Mouse (Mus musculus): ENCODE measurements around the gene Vdac1. TPM values are rescaled to one million over a fixed set of nuclear protein-coding genes. Genes with fewer than 3 reads are reported as not detected.
"Not testable (repeated sequence)": the region's sequence is repeated elsewhere in the genome, so short reads cannot be mapped to it uniquely, and the experiment has no call there.

The Vdac1 gene
- polyA plus RNA-seq, 1 experiment from 2014 or later, result 204 TPM

DNA sequence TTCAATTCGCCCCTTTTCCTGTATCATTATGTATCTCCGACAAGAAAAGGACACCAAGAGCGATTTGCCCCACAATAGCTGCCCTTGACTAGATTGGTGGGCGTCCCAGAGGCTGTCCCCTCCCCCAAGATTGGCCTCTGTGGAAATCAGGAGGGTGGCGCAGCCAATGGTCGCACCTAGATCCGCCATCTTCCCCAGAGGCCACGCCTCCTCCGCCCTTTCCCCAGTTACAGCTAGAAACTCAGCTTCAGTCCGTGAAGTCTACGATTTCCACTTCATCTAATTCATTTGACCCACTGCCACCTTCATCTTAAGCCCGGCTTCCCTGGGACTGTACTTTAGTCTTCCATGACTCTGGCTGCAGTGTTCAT is 14.0 kb upstream of the Vdac1 start:
- H3K27ac ChIP-seq (replicated peaks), result peak overlapping the region; percentile 75

DNA sequence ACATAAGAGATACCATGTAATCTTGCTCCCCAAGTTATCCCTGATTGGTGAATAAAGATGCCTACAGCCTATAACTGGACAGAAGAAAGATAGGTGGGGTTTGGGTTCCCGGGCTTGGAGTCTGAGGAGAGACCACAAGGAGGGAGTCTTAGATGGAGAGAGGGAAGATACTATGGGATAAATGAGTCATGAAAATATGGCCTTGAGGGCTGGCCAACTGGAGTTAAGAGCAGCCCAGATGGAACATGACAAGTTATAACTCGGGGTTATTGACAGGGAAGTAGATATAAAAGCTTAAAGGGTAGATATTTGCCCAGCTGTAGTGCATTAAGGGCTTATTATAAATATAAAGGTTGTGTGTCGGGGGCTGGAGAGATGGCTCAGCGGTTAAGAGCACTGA is 12.5 kb upstream of the Vdac1 start:
- peaks cover 30% of the 10 kb centered on the region for H3K4me1 ChIP-seq
- no peaks in the 10 kb centered on the region for H3K9me3 ChIP-seq
- no peak for DNase-seq (ENCODE audit: low spot score)
- no peak overlapping the region for H3K4me3 ChIP-seq
- WGBS, result 87% methylated on average over 4 of the region's 4 CpGs
- no peaks in the 10 kb centered on the region for H3K36me3 ChIP-seq (replicated peaks)
- no peak overlapping the region for H3K27ac ChIP-seq (replicated peaks)
- H3K27me3 ChIP-seq (replicated peaks; ENCODE audit: low read depth, poor library complexity, severe bottlenecking), result no peaks in the 10 kb centered on the region

More for the DNA sequence above, 14.0 kb upstream of the Vdac1 start:
- H3K4me3 ChIP-seq, result peak overlapping the region; percentile 48
- WGBS, result 3% methylated on average over 12 of the region's 12 CpGs
- H3K4me1 ChIP-seq, result peaks cover 27% of the 10 kb centered on the region
- no peaks in the 10 kb centered on the region for H3K36me3 ChIP-seq (replicated peaks)
- H3K9me3 ChIP-seq, result no peaks in the 10 kb centered on the region
- peak; percentile 79 for DNase-seq (ENCODE audit: low spot score)
- H3K27me3 ChIP-seq (replicated peaks; ENCODE audit: low read depth, poor library complexity, severe bottlenecking), result no peaks in the 10 kb centered on the region

DNA sequence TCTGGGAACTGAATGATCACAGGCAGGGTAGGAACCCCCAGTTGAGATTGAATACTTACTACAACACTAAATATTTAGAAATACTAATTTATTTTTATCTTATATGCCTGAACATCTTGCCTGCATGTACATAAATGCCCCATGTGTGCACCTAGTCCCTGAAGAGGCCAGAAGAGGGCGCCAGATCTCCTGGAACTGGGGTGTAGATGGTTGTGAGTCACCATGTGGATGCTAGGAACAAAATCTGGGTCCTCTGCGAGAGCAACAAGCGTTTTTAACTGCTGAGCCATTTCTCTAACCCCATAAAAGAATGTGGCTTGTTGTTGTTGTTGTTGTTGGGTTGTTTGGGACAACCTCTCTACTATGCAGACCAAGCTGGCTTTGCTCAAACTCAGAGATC is 11.9 kb upstream of the Vdac1 start:
- Histone ChIP-seq H3K27me3 (replicated peaks; ENCODE audit: low read depth, poor library complexity, severe bottlenecking) (no peaks in the 10 kb centered on the region), H3K4me1 (peaks cover 30% of the 10 kb centered on the region), H3K27ac (replicated peaks) (no peak overlapping the region), H3K36me3 (replicated peaks) (no peaks in the 10 kb centered on the region), H3K9me3 (no peaks in the 10 kb centered on the region), H3K4me3 (no peak overlapping the region)
- 69% methylated on average over 3 of the region's 3 CpGs for WGBS
- DNase-seq (ENCODE audit: low spot score), result no peak

DNA sequence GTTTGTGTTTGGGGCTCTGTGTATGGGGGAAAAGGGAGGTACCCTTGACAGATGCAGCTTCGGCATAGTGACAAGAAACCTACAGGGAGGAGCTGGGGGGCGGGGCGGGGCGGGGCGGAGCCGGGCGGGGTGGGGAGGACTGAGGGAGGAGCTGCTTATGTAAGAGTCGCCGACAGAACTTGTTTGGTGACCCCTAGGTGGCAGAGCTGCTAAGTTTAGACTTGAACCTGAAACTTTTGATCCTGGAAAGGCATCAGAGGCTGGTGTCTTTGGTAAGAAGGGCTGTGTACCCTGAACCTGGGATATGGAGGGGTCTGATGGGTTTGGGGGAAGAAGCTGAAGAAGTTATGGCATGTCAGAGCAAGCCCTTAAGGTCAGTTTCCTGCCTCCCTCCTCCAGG is 9.7 kb upstream of the Vdac1 start:
- WGBS, result under 1% methylated on average over 9 of the region's 9 CpGs
- DNase-seq (ENCODE audit: low spot score), result peak; percentile 71
- H3K4me1 ChIP-seq, result peaks cover 26% of the 10 kb centered on the region
- H3K27ac ChIP-seq (replicated peaks), result no peak overlapping the region
- no peaks in the 10 kb centered on the region for H3K27me3 ChIP-seq (replicated peaks; ENCODE audit: low read depth, poor library complexity, severe bottlenecking)
- H3K9me3 ChIP-seq, result no peaks in the 10 kb centered on the region
- no peaks in the 10 kb centered on the region for H3K36me3 ChIP-seq (replicated peaks)
- H3K4me3 ChIP-seq, result no peak overlapping the region

DNA sequence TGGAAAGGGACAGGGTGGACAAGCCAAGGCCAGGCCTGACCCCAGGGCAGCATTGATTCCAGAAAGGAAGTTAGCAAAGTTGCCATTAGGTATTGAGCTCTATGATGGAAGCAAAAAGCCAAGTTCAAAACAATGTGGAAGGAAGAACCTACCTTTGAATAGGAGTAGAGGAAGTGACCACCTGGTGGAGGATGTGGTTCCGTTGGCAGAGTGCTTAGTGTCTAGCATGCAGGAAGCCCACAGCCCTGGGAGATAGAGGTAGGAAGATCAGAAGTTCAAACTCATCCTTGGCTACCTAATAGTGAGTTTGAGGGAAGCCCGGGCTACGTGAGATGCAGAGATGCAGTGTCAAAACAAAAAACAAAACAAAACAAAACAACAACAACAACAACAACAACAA is 8.4 kb upstream of the Vdac1 start:
- Histone ChIP-seq H3K9me3 (no peaks in the 10 kb centered on the region), H3K27ac (replicated peaks) (no peak overlapping the region), H3K4me1 (peaks cover 17% of the 10 kb centered on the region), H3K27me3 (replicated peaks; ENCODE audit: low read depth, poor library complexity, severe bottlenecking) (no peaks in the 10 kb centered on the region), H3K36me3 (replicated peaks) (no peaks in the 10 kb centered on the region), H3K4me3 (no peak overlapping the region)
- 90% methylated on average over 3 of the region's 3 CpGs for WGBS
- DNase-seq (ENCODE audit: low spot score), result no peak

DNA sequence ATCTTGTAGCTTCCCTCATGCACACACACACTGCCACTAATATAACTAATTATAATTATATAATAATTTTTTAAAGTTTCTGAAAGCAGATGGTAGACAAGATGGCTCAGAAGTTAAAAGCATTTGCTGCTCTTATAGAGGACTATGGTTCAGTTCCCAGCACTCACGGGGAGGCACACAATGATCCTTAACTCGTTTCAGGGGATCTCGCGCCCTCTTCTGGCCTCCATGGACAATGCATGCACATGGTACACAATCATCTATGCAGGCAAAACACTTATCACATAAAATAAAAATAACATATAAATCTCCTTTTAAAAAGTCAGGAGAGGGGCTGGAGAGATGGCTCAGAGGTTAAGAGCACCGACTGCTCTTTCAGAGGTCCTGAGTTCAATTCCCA is 6.0 kb upstream of the Vdac1 start:
- H3K36me3 ChIP-seq (replicated peaks), result no peaks in the 10 kb centered on the region
- no peak overlapping the region for H3K4me3 ChIP-seq
- no peaks in the 10 kb centered on the region for H3K27me3 ChIP-seq (replicated peaks; ENCODE audit: low read depth, poor library complexity, severe bottlenecking)
- DNase-seq (ENCODE audit: low spot score), result no peak
- H3K9me3 ChIP-seq, result no peaks in the 10 kb centered on the region
- H3K27ac ChIP-seq (replicated peaks), result no peak overlapping the region
- 83% methylated on average over 5 of the region's 5 CpGs for WGBS
- H3K4me1 ChIP-seq, result peaks cover 24% of the 10 kb centered on the region

DNA sequence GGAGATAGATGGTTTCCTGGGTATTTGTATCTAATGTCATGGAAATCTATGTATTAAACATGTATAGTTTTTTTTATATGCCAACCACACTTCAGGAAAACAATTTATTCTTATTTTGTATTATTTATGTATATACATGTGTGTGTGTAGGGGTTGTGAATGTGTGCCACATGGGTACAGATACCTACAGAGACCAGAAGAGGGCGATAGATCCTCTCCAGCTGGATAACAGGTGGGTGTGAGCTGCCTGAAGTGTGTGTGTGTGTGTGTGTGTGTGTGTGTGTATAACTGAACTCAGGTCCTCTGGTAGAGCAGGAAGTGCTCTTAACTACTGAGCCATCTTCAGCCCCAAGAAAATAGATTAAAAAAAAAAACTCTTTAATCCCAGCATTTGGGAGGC is 5.1 kb upstream of the Vdac1 start:
- Histone ChIP-seq H3K36me3 (replicated peaks) (no peaks in the 10 kb centered on the region), H3K4me1 (peaks cover 28% of the 10 kb centered on the region), H3K27me3 (replicated peaks; ENCODE audit: low read depth, poor library complexity, severe bottlenecking) (no peaks in the 10 kb centered on the region), H3K9me3 (no peaks in the 10 kb centered on the region), H3K4me3 (no peak overlapping the region), H3K27ac (replicated peaks) (no peak overlapping the region)
- DNase-seq (ENCODE audit: low spot score), result no peak
- 82% methylated on average over 1 of the region's 1 CpGs for WGBS

GRCm38 (mm10) chr11:52357091-52357490 is 3.6 kb upstream of the Vdac1 start:
- H3K4me3 ChIP-seq; H3K27me3 ChIP-seq (replicated peaks; ENCODE audit: low read depth, poor library complexity, severe bottlenecking); H3K27ac ChIP-seq (replicated peaks); DNase-seq (ENCODE audit: low spot score); H3K9me3 ChIP-seq; H3K36me3 ChIP-seq (replicated peaks): not testable (repeated sequence)
- 90% methylated on average over 5 of the region's 5 CpGs for WGBS
- H3K4me1 ChIP-seq, result peaks cover 27% of the 10 kb centered on the region

DNA sequence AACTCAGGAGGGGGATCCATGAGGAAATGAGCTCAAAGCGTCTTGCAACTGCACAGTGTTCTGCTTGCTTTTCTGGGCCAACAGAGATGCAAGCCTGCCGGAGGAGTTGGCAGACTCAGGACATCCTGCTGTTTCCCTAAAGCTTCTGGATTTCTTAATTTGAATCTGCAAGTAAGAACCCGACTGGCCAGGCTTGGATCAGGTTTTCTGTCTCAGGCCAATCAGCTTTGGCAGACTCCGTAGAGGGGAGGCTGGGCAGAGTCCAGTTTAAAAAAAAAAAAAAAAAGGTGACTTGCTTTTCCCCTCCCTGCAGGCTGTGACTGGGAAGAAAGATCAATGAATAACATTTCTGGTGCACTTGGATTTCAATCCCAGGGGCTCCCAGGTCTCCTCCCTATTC is 2.1 kb upstream of the Vdac1 start:
- H3K36me3 ChIP-seq (replicated peaks), result no peaks in the 10 kb centered on the region
- peaks cover 40% of the 10 kb centered on the region for H3K4me1 ChIP-seq
- peak overlapping the region; percentile 71 for H3K27ac ChIP-seq (replicated peaks)
- DNase-seq (ENCODE audit: low spot score), result peak; percentile 46
- H3K9me3 ChIP-seq, result no peaks in the 10 kb centered on the region
- 45% methylated on average over 4 of the region's 4 CpGs for WGBS
- peak overlapping the region; percentile 41 for H3K4me3 ChIP-seq
- no peaks in the 10 kb centered on the region for H3K27me3 ChIP-seq (replicated peaks; ENCODE audit: low read depth, poor library complexity, severe bottlenecking)

DNA sequence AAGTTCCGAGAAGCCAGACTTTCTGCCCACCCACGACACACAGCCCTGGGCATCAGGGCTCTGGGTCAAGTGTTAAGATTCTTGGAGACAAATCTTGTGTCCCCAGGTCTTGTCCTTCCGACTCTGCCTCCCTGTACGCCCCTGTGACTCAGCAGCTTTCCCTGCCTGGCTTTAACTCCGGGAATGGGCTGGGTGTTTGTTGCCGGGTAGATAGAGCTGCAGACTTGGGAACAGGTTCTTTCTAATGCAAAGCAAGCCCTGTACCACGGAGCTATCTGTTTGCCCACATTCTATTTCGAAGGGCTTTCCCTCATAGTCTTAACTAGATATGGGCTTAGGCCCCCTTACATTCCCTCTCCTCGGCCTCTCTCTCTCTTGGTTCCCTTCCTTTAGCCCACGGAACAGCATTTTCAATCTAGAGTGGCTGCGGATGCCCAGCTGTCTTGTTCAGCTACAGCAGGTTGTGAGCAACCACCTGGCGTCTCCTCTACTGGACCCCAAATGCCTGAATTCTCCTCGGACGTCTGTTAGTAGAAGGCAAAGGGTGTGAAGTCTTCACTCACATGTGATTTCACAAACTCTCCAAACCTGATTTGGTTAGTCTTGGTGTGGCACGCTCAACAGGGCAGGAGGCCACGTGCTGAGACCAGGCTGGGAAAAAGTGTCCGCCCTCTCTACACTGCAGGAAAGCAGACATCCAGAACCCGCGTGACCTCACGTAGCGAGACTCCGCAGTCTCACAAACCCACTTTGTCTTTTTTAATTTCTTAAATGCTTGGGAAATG is 782 bp upstream of the Vdac1 start:
- H3K4me3 ChIP-seq, result peak overlapping the region; percentile 95
- no peaks in the 10 kb centered on the region for H3K9me3 ChIP-seq
- H3K4me1 ChIP-seq, result peaks cover 53% of the 10 kb centered on the region
- H3K36me3 ChIP-seq (replicated peaks), result peaks cover 3% of the 10 kb centered on the region; the same call in 1 of the 2 replicates
- 16% methylated on average over 22 of the region's 22 CpGs for WGBS
- peak overlapping the region; percentile 97 for H3K27ac ChIP-seq (replicated peaks)
- DNase-seq (ENCODE audit: low spot score), result no peak
- no peaks in the 10 kb centered on the region for H3K27me3 ChIP-seq (replicated peaks; ENCODE audit: low read depth, poor library complexity, severe bottlenecking)

GRCm38 (mm10) chr11:52361287-52361921 is 744 bp downstream of the Vdac1 start:
- H3K36me3 ChIP-seq (replicated peaks), result peaks cover 3% of the 10 kb centered on the region; the same call in 1 of the 2 replicates
- peak overlapping the region; percentile 97 for H3K27ac ChIP-seq (replicated peaks)
- H3K4me1 ChIP-seq, result peaks cover 62% of the 10 kb centered on the region
- WGBS, result under 1% methylated on average over 47 of the region's 47 CpGs
- no peaks in the 10 kb centered on the region for H3K9me3 ChIP-seq
- no peak for DNase-seq (ENCODE audit: low spot score)
- no peaks in the 10 kb centered on the region for H3K27me3 ChIP-seq (replicated peaks; ENCODE audit: low read depth, poor library complexity, severe bottlenecking)
- H3K4me3 ChIP-seq, result peak overlapping the region; percentile 95

GRCm38 (mm10) chr11:52364376-52364775 is 3.7 kb downstream of the Vdac1 start:
- H3K4me1 ChIP-seq, result peaks cover 60% of the 10 kb centered on the region
- WGBS, result 80% methylated on average over 2 of the region's 2 CpGs
- no peaks in the 10 kb centered on the region for H3K27me3 ChIP-seq (replicated peaks; ENCODE audit: low read depth, poor library complexity, severe bottlenecking)
- no peaks in the 10 kb centered on the region for H3K9me3 ChIP-seq
- H3K4me3 ChIP-seq, result no peak overlapping the region
- H3K36me3 ChIP-seq (replicated peaks), result peaks cover 8% of the 10 kb centered on the region; the same call in 1 of the 2 replicates
- no peak overlapping the region for H3K27ac ChIP-seq (replicated peaks)
- DNase-seq (ENCODE audit: low spot score), result no peak

DNA sequence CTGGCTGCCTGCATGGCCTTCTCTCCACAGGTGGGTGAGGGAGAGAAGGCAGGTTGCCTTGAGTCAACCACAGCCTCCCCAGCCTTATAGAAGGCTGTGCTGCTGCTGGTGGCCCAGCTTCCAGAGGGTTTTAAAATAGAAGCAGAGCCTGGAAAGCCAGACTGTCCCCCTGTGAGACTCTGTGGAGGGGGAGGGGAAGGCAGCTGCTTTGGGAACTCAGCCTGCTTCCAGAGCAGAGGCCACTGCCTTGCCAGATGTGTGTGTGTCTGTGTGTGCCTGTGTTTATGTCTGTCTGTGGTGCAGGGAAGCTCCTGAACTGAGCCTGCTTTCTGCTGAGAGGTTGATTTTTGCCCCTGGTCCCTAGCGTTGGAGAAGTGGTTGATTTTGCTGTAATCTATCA is 4.5 kb downstream of the Vdac1 start:
- 75% methylated on average over 1 of the region's 1 CpGs for WGBS
- H3K36me3 ChIP-seq (replicated peaks), result peaks cover 8% of the 10 kb centered on the region; the same call in 1 of the 2 replicates
- peak overlapping the region; percentile 31; the same call in 1 of the 2 replicates for H3K27ac ChIP-seq (replicated peaks)
- H3K27me3 ChIP-seq (replicated peaks; ENCODE audit: low read depth, poor library complexity, severe bottlenecking), result no peaks in the 10 kb centered on the region
- peaks cover 53% of the 10 kb centered on the region for H3K4me1 ChIP-seq
- peak; percentile 55 for DNase-seq (ENCODE audit: low spot score)
- peak overlapping the region; percentile 20; the same call in 1 of the 2 replicates for H3K4me3 ChIP-seq
- no peaks in the 10 kb centered on the region for H3K9me3 ChIP-seq
